16 mouse cellular contexts compared by ENCODE assay signal in genomic region chr17:44445361-44445760, GRCm38 (mm10).
"Had no signal": no experiment of that assay in that cellular context is flagged by ENCODE, and none has a peak within 500 bp of the region (broad histone marks: within the 10 kb centered on the region; RNA-seq: fewer than 3 reads in every experiment).

No protein-coding gene starts in this region.

- H3K36me3 ChIP-seq: limb, embryonic 15.5 days; lung, embryonic 15.5 days had no signal

- H3K4me3 ChIP-seq: limb, embryonic 15.5 days; lung, embryonic 15.5 days had no signal

- DNase-seq: kidney, adult 18-20 months; kidney, adult 9 months; kidney, postnatal 36 days; liver, postnatal 0 days; lung, postnatal 10 days; lung, postnatal 4 days; midbrain, embryonic 14.5 days; thymus, adult 2 months; thymus, postnatal 14 days; thymus, postnatal 4 days had no signal

- H3K9ac ChIP-seq: limb, embryonic 15.5 days; liver, embryonic 14.5 days; liver, postnatal 0 days; lung, embryonic 15.5 days had no signal

- H3K4me2 ChIP-seq: limb, embryonic 15.5 days; liver, embryonic 11.5 days; lung, embryonic 15.5 days; midbrain, embryonic 11.5 days had no signal

- H3K27ac ChIP-seq: limb, embryonic 15.5 days; liver, embryonic 14.5 days; lung, embryonic 15.5 days had no signal

- H3K9me3 ChIP-seq: limb, embryonic 15.5 days; lung, embryonic 15.5 days had no signal

- H3K4me1 ChIP-seq: limb, embryonic 15.5 days had no signal

- ATAC-seq: intestine, embryonic 16.5 days; liver, postnatal 0 days had no signal
